Mouse (Mus musculus) left cerebral cortex, adult 18-20 months (tissue): ENCODE results near the gene Synpr. TPM values are rescaled to one million over a fixed set of nuclear protein-coding genes. Genes with fewer than 3 reads are reported as not detected.
A peak's percentile ranks its signal among the peaks of the same experiment; 100 is the strongest.

Source experiments
- DNase-seq, 2 experiments: peaks; one replicate each; pipeline ENCODE4 v3.0.0; 2021 to 2022; ENCODE audit warnings: low spot score in 2 of 2, mixed read lengths in 1 of 2
- total RNA-seq, 2 experiments: library from RNA; stranded (reverse); gene quantifications; 2 replicates each; pipeline ENCODE4 v1.2.3; 2021

Gene Synpr
- total RNA-seq, 2 experiments from 2014 or later, result 119 to 136 TPM

DNA sequence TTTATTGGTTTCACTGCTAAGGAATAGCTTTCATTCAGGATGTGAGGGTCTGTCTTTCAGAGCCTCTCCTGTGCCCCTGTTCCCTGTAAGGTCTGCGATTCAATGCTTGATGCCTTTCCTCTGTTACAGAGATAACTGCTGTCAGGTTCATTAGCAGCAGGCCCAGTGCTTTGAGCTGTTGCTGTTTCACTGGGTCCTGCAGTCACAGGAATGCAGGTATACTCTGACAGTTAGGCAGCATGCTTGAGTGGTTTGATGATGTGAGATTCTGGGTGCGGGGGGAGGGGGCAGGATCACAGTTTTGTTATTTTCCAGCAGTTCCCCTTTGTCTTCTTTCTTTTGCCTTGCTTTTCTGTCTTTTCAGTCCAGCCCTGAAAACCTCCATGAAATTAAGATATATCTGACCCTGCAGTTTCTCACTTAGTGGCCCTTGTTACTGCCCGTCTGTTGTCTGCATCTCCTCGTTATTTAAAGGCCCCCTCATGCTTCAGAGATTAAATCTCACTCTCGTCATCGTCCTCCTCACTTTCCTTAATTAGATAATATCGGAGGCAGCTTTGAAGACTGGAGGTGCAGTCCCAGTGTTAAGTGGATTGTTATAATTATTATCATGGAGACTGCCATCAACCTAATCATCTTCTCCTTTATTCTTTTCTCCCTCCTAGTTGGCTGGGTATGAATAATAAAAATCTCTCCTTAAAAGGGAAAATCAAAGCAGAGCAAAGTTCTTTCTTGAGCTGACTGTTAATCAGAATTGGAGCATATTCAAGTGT is 234.8 kb downstream of the Synpr start:
- no peak for DNase-seq

DNA sequence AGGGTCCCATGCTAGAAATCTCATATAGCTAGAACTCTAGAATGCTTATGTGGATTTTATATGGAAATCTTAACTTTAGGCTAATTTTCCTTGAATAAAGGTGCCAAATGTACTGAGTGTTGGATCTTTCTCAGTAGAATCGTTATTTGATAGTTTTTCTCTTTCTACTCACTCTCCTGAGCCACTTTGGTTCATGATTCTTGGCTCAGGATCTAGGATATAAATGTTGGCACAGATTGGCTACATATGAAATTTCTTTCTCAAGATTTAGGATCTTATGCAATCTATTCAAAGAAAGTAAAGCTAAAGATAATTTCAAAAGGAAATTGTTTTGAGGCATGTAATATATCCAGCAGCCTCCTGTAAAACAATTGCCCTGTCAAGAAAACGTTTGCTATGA is 263.2 kb downstream of the Synpr start:
- no peak for DNase-seq

DNA sequence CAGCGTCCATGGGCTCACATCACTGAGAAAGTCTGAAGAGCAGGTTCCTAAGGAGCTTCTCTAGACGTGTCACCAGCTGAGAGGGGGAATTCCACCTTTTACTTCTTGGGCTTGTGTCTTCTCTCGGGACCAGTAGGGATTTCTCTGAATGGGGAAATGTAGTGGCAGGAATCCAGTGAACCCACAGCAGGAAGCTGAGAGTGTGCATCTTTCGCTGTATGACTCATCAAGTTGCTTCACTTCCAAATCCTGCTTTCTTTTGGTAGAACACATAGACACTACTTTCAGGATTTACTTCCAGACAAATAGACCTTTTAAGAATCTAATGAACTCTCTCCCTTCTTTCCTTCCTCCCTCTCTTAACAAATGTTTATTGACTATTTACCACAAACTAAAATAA is 266.6 kb downstream of the Synpr start:
- DNase-seq, result peak; percentile 4 to 24

DNA sequence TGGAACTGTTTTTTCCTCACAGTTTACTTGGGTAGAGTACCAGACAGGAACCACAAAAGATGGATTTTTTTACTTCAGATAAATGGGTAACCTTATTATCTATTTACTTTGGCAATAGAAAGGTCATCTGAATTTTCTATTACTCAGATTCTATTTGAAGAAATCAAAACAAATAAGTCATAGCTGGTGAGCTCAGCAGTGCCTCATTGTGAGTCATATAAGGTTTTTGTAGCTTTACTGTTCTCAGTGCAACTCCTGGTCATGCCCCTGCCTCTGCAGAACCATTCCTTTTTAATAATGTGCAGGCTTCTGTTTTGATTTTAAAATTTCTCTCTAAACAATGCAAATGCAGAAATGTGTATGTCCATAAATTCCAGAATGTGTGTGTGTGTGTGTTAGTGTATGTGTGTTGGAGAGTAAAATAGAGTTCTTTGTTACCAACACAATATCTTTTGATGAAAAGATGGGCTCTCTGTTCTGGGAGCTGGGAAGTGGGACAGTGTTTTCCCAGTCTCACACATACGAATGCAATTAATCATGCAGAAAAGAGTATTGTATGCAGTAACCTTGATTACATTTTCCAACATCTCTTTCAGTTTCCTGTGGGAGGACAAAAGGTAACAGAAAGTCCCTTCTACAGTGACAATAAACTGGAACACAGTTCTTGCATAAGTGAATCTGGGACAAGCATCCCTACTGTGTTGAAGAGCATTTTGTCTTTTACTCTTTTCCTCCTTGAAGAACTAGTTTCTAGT is 269.2 kb downstream of the Synpr start:
- no peak for DNase-seq

DNA sequence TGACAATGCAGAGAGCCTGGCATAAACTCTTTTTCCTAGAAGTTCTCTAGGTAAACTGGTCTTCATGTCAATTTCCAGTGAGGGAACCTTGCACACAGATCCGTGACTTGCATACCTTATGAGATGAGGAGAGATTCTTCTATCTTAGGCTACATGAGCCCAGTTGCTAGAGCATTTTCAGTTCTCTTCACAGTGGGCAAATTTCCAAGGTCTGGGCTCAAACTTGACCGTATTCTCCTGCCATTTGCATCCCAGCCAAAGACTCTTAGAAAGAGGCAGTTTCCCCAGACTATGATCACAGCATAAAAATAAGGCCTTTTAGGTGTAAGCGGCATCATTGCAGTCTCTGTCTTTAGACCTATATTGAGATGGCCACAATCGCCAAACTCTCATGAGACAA is 270.1 kb downstream of the Synpr start:
- no peak for DNase-seq

DNA sequence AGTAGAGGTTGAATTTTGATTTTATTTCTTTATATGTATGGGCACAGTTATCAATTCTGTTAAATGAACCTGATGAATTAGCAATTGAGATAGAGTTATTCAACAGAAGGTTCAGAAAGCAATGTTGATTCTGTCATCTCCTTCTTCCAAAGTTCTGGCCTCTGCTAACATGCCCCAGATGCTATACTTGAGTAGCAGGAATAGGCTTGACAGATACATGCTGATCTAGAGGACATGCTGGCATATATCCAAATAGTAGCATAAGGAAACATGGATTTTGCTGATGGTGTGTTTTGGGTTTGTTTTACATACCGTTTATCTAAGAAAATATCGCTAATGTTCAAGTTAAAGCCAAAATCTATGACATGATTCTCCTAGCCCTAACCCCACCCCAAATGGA is 273.5 kb downstream of the Synpr start:
- DNase-seq, result no peak

DNA sequence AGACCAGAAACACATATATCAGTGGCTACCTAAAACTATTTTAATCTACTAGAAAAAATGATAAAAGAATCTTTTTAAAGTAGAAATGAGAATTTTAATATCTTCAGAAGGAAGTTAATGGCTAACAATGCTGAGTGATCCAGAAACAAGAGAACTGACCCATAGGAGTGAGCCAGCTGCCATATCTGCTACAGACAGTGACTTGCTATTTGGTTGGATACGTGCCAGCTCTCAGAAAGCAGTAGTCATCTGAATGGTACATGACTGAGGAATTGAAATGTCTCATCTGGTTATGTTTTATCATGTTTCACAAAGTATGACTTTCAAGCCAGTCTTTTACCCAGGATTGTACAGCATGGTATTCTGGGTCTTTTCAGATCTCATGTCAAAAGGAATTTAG is 282.7 kb downstream of the Synpr start:
- no peak for DNase-seq

DNA sequence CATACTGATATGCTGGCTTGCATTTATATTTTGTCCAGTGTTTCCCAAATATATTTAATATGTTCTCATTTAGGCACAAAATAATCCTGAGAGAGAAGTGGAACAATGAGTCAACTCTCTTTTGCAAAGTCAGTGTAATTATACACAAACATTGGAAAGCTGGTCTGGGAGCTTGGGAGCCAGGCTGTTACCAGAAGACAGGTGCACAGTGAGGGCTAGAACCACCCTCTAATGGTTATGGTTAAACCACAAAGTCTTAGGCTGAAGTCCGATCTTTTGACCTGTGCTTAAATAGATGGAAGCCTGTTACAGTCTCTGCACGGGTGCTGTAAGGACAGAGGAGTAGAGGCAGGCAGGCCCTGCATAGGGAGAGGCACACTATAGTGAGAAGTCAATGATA is 283.4 kb downstream of the Synpr start:
- DNase-seq, result no peak

DNA sequence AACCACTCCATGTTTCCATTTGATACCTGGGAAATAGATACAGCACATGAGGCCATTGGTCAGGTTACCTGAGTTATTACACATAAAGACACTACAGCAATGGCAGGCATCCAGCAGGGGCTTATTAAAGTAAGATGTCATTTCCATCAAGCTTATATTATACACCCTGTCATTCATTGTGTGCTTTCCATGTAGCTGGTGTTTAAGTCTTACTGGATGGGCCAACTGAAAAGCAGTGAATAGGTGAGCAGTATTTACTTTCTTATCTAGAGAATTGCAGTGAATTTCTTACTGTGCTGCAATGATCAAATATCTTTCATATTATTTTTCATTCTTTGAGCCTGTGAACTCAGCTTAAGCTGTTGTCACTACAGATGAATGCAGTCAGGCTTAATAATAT is 287.4 kb downstream of the Synpr start:
- no peak for DNase-seq

DNA sequence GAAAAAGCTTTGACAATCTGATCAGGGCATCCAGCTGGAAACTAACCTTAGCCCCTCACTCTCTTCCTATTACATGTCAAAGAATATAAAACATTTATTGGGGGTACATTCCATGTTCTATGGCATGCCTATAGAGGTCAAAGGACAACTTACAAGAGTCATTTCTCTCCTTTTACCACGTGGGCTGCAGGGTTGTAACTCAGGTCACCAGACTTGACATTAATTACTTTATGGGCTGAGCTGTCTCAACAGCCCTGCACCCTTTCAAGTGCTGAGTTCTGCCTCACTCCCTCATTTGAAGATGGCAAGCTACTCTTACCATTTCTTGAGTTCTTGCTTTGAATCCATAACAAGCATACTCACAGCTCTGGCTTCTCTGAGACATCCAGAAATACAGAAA is 287.9 kb downstream of the Synpr start:
- no peak for DNase-seq

DNA sequence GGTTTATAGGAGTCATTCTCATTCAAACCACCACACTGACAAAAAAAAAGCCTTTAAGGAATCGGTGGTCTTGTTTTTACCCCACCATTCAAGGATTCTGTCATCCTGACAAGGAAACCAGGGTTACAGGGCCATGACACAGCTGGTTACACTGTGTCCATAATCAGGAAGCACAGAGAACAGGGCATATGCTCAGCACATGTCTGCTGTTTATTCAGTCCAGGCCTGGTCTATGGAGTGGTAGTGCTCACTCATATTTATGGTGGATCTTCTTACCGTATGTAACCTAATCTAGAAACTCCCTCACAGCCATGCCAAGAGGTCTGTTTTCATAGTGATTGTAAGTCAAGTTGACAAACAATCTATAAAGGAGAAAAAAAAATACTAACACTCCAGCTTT is 293.5 kb downstream of the Synpr start:
- DNase-seq, result no peak

DNA sequence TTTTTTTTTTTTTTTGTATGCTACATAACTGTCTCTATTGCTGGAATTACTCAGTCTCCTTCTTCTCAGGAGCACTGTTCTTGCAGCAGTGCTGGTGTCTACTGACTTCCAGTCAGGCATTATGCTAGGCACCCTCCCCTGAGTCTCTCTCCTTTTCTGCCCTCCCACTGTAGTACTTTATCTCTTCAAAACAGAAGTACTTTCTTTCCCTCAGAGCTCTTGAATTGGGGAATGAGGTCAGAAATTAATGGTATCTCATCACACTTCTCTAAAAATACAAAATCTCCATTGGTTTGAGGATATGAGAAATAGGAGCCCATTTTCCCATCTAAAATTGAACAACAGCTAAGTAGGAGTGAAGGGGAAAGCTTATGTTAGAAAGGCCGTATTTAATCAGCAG is 294.2 kb downstream of the Synpr start:
- no peak for DNase-seq

DNA sequence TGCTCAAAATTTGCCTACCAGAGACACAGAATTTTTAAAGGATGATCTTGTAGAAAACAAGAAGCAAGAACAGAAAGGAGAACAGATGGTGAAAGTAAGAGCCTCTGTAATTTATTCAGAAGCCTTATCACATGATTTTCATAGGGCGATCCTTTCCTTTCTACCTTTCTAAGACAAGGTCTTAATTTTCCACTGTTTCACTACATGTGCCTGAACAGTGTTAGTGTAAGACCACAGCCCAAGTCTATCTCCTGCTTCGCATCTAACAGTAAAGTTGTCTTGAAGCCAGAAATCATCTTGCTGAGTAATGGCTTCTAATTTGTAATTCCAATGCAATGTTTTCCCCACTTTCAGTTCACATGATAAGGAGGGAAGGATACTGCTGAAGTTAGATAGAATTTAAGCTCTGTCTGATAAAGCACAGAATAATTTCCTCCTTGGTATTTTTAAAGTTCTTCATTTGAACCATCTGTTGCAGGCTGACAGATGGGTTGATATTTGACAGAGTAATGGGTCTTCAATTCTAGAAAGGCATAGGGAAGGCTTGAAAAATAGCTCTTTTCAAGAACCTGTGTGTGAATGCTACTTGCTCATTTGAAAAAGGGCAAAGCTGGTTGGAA is 308.9 kb downstream of the Synpr start:
- DNase-seq, result peak in 1 of 2 experiments; percentile 9

DNA sequence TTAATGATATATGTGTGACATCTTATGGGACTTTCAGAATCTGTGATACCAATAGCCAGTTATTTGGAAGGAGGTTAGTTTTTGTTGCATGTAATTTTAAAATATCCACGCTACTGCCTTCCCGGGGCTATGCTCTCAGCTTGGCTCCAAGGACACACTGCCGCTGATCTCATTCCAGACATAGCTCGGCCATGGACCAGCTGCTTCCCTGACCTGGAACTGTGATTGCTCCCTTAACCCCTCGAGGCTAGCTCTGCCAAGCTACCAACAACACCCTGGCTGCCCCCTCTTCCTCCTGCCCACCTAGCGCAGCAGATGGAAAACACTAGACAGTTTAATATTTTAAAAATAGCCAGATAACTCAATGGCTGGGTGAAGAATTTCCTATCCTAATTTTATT is 311.7 kb downstream of the Synpr start:
- DNase-seq, result no peak

DNA sequence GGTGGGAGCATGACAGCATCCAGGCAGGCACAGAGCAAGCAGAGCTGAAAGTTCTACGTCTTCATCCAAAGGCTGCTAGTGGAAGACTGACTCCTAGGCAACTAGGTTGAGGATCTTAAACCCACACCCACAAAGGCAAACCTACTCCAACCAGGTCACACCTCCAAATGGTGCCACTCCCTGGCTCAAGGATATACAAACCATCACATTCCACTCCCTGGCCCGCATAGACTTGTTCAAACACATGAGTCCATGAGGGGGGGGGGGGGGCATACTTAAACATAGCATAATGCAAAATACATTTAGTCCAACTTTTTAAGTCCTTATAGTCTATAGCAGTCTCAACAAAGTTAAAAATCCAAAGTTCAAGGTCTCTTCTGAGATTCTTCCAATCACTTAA is 312.6 kb downstream of the Synpr start:
- DNase-seq, result no peak

DNA sequence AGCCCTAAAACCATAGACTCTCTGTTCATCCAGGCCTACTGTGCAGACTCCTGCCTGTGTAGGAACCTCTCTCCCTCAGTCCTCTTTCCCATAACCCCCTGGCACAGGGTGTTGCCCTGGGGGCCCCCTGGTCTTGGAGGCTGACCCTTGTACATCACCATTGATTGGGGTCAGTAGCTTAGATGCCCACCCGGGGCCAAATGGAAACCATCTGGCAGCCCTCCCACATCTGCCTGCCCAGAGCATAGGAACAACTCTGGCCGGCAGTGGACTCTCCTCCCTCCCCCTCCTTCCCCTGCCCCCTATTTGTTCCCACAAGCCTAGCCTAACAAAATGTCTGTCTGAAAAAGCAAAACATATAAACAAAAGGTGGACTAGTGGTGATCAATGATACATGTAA is 336.0 kb downstream of the Synpr start:
- DNase-seq, result no peak

DNA sequence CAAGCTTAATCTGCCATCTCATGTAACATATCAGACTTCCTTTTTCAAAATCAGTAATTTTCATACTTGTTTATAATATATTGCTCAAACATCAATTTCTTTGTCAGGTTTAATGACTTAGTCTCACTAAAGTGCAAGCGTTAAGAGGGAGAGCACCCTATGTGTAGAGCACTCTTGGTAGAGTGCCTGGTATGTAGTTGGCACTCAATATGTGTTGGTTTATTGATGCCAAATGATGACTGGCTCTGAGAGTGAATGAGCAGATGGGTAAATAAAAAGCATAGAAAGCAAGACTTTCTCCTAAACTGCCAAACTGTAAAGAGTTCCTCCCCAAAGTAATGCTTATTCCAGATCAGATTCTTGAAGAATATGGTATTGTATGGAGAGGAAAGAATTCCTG is 365.3 kb downstream of the Synpr start:
- no peak for DNase-seq

DNA sequence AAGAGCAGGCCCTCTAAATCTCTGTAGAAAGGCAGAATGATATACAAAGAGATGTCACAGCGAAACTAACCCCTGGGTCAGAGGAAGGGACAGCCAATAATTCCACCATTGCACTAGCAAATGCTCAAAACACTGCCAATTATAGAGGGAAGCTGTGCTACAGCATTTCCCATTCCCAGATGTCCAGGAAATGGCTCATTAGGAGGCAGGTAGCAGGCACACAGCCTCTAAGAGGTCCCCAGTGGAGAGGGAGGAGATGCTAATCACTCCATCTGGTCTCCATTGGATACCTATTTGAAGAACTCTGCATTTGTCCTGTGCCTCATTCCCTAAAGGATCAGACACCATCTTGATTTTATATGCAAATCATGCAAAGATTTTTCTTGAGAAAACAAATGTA is 366.5 kb downstream of the Synpr start:
- DNase-seq, result no peak

DNA sequence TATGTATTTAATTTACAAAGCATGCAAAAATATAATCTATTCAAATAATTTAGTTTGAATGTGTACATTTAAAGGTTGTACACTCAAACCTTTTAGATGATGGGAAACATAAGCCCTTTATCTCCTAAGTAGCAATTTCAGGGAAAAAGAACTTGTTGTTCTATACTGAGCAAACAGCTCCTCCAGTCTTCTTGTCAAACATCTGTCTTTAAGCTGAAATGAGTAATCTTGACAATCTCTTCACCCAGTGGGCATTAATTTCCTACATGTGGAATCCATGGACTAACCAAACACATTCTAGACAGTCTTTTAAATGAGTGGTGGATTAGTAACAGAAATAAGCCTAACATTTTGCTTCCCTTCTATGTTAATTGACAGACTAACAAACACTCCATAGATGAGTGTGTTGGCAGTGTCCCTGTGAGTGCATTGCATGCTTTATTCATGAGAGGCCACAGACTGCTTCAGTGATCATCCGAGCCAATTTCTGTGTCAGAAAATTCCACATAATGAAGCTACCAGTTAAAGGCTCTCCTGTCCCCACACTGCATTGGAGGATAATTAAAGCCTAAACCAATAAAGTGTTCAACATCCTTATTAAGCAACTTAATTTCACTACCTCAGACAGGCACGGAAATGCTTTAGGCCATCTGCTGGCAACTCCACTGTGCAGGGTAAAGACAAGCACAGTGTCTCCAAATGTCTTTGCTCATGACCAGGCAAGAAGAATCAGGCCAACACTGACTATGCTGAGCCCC is 367.1 kb downstream of the Synpr start:
- DNase-seq, result no peak
